Mouse (Mus musculus) embryonic fibroblast, embryonic 13.5 days (primary cell): ENCODE data around the gene Nup133.
A peak's percentile ranks its signal among the peaks of the same experiment; 100 is the strongest.

Experiments
- CTCF ChIP-seq: IDR thresholded peaks from 2 replicates; pipeline ENCODE4 v1.5.1; 2011; ENCODE audit warnings: mild to moderate bottlenecking, control low read depth, low read length, moderate library complexity, borderline replicate concordance; ENCODE audit not compliant: insufficient read depth
- POLR2A ChIP-seq: IDR thresholded peaks from 2 replicates; pipeline ENCODE4 v1.6.1; 2011; ENCODE audit warnings: low read depth, mild to moderate bottlenecking, control low read depth, low read length, moderate library complexity

- TF ChIP-seq POLR2A (peak; percentile 76), CTCF (no peak)
Measured at GRCm38 (mm10) chr8:123948942-123949685, at the start of gene Nup133.
